Mouse (Mus musculus) left cerebral cortex, postnatal 25 days (tissue): Measurements from ENCODE around the gene Ncr1. TPM values are rescaled to one million over a fixed set of nuclear protein-coding genes. Genes with fewer than 3 reads are reported as not detected.
"Not testable (repeated sequence)": the region's sequence is repeated elsewhere in the genome, so short reads cannot be mapped to it uniquely, and the experiment has no call there.

Experiments used
- DNase-seq, 2 experiments: peaks; one replicate each; pipeline ENCODE4 v3.0.0; 2022; ENCODE audit warnings: low spot score in 2 of 2, mixed read lengths in 1 of 2
- intact Hi-C: fragments of 180-260 bp; cut with DNase I; formaldehyde crosslinking; loops from one replicate; pipeline ENCODE4 v1.15.1; 2025
- microRNA-seq, 2 experiments: library from miRNA; unstranded; fragments of <30 nt; microRNA quantifications; one replicate each; pipeline ENCODE4 v1.2.0; 2022
- total RNA-seq, 2 experiments: library from RNA; stranded (reverse); gene quantifications; 2 replicates each; pipeline ENCODE4 v1.2.3; 2021

Gene Ncr1
- not detected for total RNA-seq

GRCm38 (mm10) chr7:4337509-4337908, at the start of gene Ncr1:
Gene Ncr1, plus strand, starts transcription at chr7:4337724.
- DNase-seq: no peak
- intact Hi-C loops: no loop called here

- intact Hi-C loops: no loop called here
- DNase-seq: no peak
These were observed 44.9 kb upstream of the Ncr1 start for GRCm38 (mm10) chr7:4292638-4293037.

DNA sequence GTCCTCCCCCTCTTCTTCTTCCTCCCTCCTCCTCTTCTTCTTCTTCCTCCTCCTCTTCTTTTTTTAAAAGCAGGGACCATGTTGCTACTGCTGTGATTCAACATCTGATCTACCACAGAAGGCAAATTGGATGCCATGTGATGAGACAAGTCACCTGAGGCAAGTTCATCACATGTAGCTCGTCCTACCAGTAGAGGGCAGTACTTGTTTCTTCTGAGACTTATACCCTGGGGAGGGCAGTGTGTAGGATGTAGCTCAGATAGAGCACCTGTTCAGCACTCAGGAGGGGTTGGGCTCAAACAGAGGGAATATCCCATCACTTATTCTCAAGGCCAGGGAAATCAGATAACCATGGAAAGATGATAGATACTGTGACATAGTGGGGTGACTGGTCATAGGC, 40.3 kb upstream of the Ncr1 start:
- DNase-seq: no peak
- intact Hi-C loops: loop anchor here (5.0 kb wide), 1 partner anchor 175 kb away; no protein-coding TSS in a partner anchor

DNA sequence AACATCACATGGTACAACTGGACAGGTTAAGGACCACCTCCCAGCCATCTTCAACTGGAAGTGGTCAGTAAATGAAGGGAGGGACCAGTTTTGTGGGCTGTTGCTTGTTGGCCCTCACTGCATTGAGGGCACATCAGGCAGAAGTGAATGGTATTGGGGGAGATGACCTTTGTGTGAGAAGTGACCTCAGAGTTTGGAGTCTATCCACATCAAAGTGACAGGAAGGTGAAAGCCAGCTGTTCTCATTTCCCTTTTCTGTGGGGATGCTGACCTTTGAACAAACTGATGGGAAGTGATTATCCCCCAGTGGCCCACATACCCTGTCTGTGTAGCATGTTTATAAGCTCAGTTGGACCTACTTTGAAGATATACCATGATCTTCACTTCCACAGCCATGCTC, 37.4 kb upstream of the Ncr1 start:
- DNase-seq: no peak
- intact Hi-C loops: no loop called here

DNA sequence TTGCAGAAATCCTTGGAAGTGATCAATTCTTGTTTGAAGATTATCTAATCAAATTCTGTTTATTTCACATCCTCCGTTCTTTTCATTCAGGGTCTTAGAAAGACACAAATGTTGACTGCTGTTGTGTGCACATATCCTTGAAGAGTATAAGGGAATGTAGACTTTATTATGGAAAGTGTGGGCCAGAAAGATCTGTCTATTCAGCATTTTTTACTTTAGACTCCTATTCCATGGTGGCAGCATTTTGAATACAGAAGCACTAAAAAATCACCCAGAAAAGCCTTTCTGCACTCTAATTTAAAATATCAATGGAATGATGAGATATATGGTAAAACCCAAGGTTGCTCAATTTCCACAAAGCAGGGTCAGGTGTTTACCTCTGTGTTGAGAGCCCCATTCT, 34.1 kb upstream of the Ncr1 start:
- DNase-seq: no peak
- intact Hi-C loops: loop anchor here (1.0 kb wide), 1 partner anchor 9 kb away; no protein-coding TSS in a partner anchor

GRCm38 (mm10) chr7:4313109-4313508, 24.4 kb upstream of the Ncr1 start:
- DNase-seq, intact Hi-C loops: not testable (repeated sequence)

GRCm38 (mm10) chr7:4313531-4313930, 24.0 kb upstream of the Ncr1 start:
- intact Hi-C loops, DNase-seq: not testable (repeated sequence)

DNA sequence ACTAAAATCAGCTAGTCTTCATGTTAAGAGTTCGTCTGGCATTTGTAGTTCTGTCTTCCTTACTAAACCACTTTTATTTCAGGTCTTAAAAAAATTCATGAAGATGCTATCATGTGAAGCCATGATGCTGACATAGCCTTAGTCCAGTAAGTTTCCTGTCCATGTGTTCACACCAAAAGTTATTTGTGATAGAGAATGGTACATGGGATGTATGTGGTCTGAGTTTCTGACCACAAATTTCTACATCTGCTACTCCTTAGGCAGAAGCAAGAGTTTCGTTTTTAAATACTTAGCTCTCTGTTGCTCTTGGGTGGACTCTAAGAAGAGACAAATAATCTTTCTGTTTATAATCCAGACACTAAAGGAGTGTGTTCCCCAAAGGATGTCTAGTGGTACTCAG, 14.2 kb upstream of the Ncr1 start:
- DNase-seq: no peak
- intact Hi-C loops: no loop called here

- no peak for DNase-seq
- intact Hi-C loops: no loop called here
These were observed 36.0 kb downstream of the Ncr1 start for GRCm38 (mm10) chr7:4373521-4373920.

Small RNAs within 50 kb of the gene (microRNA-seq; reads per million reads assigned to microRNA genes)
- gene Gm24752 (0 reads per million in 2 experiments), gene Gm25349 (0 reads per million in 2 experiments)

Other genes with a start within 250 kb of the Ncr1 start
- 100 to 1,000 TPM; 743 to 807 TPM for gene Ttyh1, start 218.3 kb upstream of the Ncr1 start, total RNA-seq
- gene Leng8, start 200.7 kb upstream of the Ncr1 start, total RNA-seq: 100 to 1,000 TPM; 120 to 142 TPM
- 1 to 10 TPM; 6.8 to 7.2 TPM for gene Leng9, start 187.3 kb upstream of the Ncr1 start, total RNA-seq
- gene Cdc42ep5, start 172.9 kb upstream of the Ncr1 start, total RNA-seq: 1 to 10 TPM; 1.4 to 1.9 TPM
- not detected for gene Lilra5, start 100.0 kb upstream of the Ncr1 start, total RNA-seq
- gene Gp6, start 60.0 kb downstream of the Ncr1 start, total RNA-seq: not detected
- 10 to 100 TPM; 22.5 to 24.1 TPM for gene Rdh13, start 107.9 kb downstream of the Ncr1 start, total RNA-seq
- 1 to 10 TPM; 2.8 to 5.3 TPM for gene Eps8l1, start 123.0 kb downstream of the Ncr1 start, total RNA-seq
- 100 to 1,000 TPM; 131 to 156 TPM for gene Ppp1r12c, start 164.0 kb downstream of the Ncr1 start, total RNA-seq
- 10 to 100 TPM in 1 of 2 experiments, 1 to 10 TPM in 1; 4.6 to 10.2 TPM for gene Tnnt1, start 178.7 kb downstream of the Ncr1 start, total RNA-seq
- gene Tnni3, start 186.5 kb downstream of the Ncr1 start, total RNA-seq: 1 to 10 TPM; 1.0 to 1.2 TPM
- gene Dnaaf3, start 194.7 kb downstream of the Ncr1 start, total RNA-seq: under 1 TPM; 0.23 to 0.46 TPM
- gene Syt5, start 209.8 kb downstream of the Ncr1 start, total RNA-seq: 100 to 1,000 TPM; 261 to 281 TPM